Mouse (Mus musculus): ENCODE results near the gene Mybl2.

DNA sequence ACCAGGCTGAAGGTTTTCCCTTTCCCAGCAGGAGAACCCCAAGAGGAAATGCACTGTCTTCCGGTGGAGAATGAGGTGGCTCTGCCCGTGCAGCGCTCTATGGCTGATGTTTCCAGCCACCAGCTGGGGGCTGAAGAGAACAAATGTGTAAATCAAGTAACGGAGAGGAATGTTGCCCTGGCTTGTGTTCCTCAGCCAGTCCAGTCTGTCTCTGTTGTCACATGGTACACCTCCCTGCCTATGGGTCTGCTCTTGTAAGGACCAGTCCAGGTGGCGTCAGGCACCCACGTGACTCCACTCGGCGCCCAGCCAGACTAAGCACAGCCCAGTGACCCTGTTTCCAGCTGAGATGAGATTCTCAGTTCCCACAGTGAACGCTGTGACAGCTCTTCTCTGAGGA is 67.8 kb downstream of the Mybl2 start:
- no peak for TF ChIP-seq FLI1 (IDR thresholded peaks at IDR 0.05; ENCODE audit: low read length)
- TF ChIP-seq GATA1 (IDR thresholded peaks at IDR 0.05; ENCODE audit: borderline replicate concordance, low read length) = no peak
